Mouse (Mus musculus): ENCODE data around the gene Ier5.

- TF ChIP-seq CTCF (conservative IDR thresholded peaks at IDR 0.05; ENCODE audit: low read length) (no peak), NANOG (IDR thresholded peaks at IDR 0.05; ENCODE audit: borderline replicate concordance, low read length) (no peak)
Measured at GRCm38 (mm10) chr1:155074856-155075255, 24.6 kb downstream of the Ier5 start.

All from E14TG2a.4 (cell line).